Mouse (Mus musculus) heart, adult 11 months (tissue): ENCODE measurements at regions not wholly inside any gene's neighbourhood (a gene's known extent, or its start where the extent isn't known, plus 50 kb on each side); places are given as distances from the start of the nearest gene placed in this dataset.

ENCODE experiments used
- DNase-seq: peaks from one replicate; pipeline ENCODE4 v3.0.0; 2022

- DNase-seq = peak; percentile 70
Observed at GRCm38 (mm10) chr10:71485063-71485762, 137.7 kb downstream of the Ipmk start.

GRCm38 (mm10) chr10:71489791-71490190 is 142.2 kb downstream of the Ipmk start:
- peak; percentile 76 for DNase-seq

GRCm38 (mm10) chr10:71502096-71502495 is 154.5 kb downstream of the Ipmk start:
- no peak for DNase-seq

- peak; percentile 66 for DNase-seq
Observed at GRCm38 (mm10) chr10:71504219-71504618, 156.7 kb downstream of the Ipmk start.

GRCm38 (mm10) chr10:71525290-71525689 is 177.7 kb downstream of the Ipmk start:
- no peak for DNase-seq

- DNase-seq = peak; percentile 43
Observed at GRCm38 (mm10) chr10:71533759-71534158, 186.2 kb downstream of the Ipmk start.

- DNase-seq = no peak
Observed at GRCm38 (mm10) chr10:71545489-71545888, 197.9 kb downstream of the Ipmk start.

- DNase-seq = no peak
Observed at GRCm38 (mm10) chr10:71546507-71546906, 198.9 kb downstream of the Ipmk start.

GRCm38 (mm10) chr10:71583716-71584115 is 236.2 kb downstream of the Ipmk start:
- DNase-seq = peak; percentile 76

- peak; percentile 19 for DNase-seq
Observed at GRCm38 (mm10) chr10:71598515-71598914, 251.0 kb downstream of the Ipmk start.

GRCm38 (mm10) chr10:71613736-71614135 is 266.2 kb downstream of the Ipmk start:
- DNase-seq = no peak

GRCm38 (mm10) chr10:71617156-71617555 is 269.6 kb downstream of the Ipmk start:
- peak; percentile 87 for DNase-seq

GRCm38 (mm10) chr10:71646071-71646470 is 298.5 kb downstream of the Ipmk start:
- DNase-seq = no peak

GRCm38 (mm10) chr10:71657525-71657924 is 310.0 kb downstream of the Ipmk start:
- peak; percentile 30 for DNase-seq

- DNase-seq = peak; percentile 50
Observed at GRCm38 (mm10) chr10:71663545-71663944, 316.0 kb downstream of the Ipmk start.

GRCm38 (mm10) chr10:71667160-71667571 is 319.6 kb downstream of the Ipmk start:
- DNase-seq = peak; percentile 66

- peak; percentile 50 for DNase-seq
Observed at GRCm38 (mm10) chr10:71679240-71679639, 331.7 kb downstream of the Ipmk start.

- DNase-seq = no peak
Observed at GRCm38 (mm10) chr10:71713456-71713855, 365.9 kb downstream of the Ipmk start.

GRCm38 (mm10) chr10:71727746-71728145 is 380.2 kb downstream of the Ipmk start:
- no peak for DNase-seq

- DNase-seq = no peak
Observed at GRCm38 (mm10) chr10:71733821-71734220, 386.3 kb downstream of the Ipmk start.

GRCm38 (mm10) chr10:71734481-71734880 is 386.9 kb downstream of the Ipmk start:
- no peak for DNase-seq

- no peak for DNase-seq
Observed at GRCm38 (mm10) chr10:71738280-71738679, 390.7 kb downstream of the Ipmk start.

- DNase-seq = no peak
Observed at GRCm38 (mm10) chr10:71748557-71749493, 401.3 kb downstream of the Ipmk start.

GRCm38 (mm10) chr10:71753255-71753654 is 405.7 kb downstream of the Ipmk start:
- DNase-seq = no peak
